Mouse (Mus musculus): ENCODE data around the gene Tubb2b.

GRCm38 (mm10) chr13:34156133-34156839, 26.0 kb upstream of the Tubb2b start:
- no peak for TF ChIP-seq CTCF (IDR thresholded peaks at IDR 0.05; ENCODE audit: insufficient read depth, low read length)
- no peak for TF ChIP-seq POLR2A (IDR thresholded peaks at IDR 0.05; ENCODE audit: borderline replicate concordance, extremely low read depth, low read depth, low read length)
